Mouse (Mus musculus) midbrain, postnatal 0 days (tissue): ENCODE measurements at regions not wholly inside any gene's neighbourhood (a gene's known extent, or its start where the extent isn't known, plus 50 kb on each side); places are given as distances from the start of the nearest gene placed in this dataset.

ENCODE experiments used
- ATAC-seq: fragments of 200-750 bp; cut with Nextera tagmentation; 2 replicates; pipeline ENCODE4 v1.8.0; 2017; ENCODE audit warnings: moderate number of reproducible peaks, mild to moderate bottlenecking, moderate TSS enrichment, moderate library complexity; ENCODE audit not compliant: low FRiP score
- DNase-seq: peaks from one replicate; pipeline ENCODE4 v3.0.0-alpha.2; 2015; ENCODE audit warnings: low spot score
- H3K27ac ChIP-seq: fragments of 300-500 bp; sonication (generic); 2 replicates; pipeline ENCODE4 v1.5.1; 2014; ENCODE audit warnings: low read depth, mild to moderate bottlenecking, low read length, mixed read lengths
- H3K27me3 ChIP-seq: fragments of 300-500 bp; sonication (generic); 2 replicates; pipeline ENCODE4 v1.6.1; 2014; ENCODE audit warnings: low read length, control low read depth, mixed read lengths; ENCODE audit not compliant: insufficient read depth
- H3K36me3 ChIP-seq: fragments of 300-500 bp; sonication (generic); 2 replicates; pipeline ENCODE4 v1.6.1; 2014; ENCODE audit warnings: low read length, control low read depth, mixed read lengths; ENCODE audit not compliant: insufficient read depth
- H3K4me1 ChIP-seq: fragments of 300-500 bp; sonication (generic); 2 replicates; pipeline ENCODE4 v1.6.1; 2014; ENCODE audit warnings: mild to moderate bottlenecking, control low read depth, antibody characterized with exemption, low read length, mixed read lengths; ENCODE audit not compliant: insufficient read depth
- H3K4me2 ChIP-seq: fragments of 300-500 bp; sonication (generic); 2 replicates; pipeline ENCODE4 v1.6.1; 2014; ENCODE audit warnings: low read depth, mild to moderate bottlenecking, low read length, mixed read lengths; ENCODE audit not compliant: poor library complexity, severe bottlenecking
- H3K4me3 ChIP-seq: fragments of 300-500 bp; sonication (generic); 2 replicates; pipeline ENCODE4 v1.5.1; 2014; ENCODE audit warnings: low read depth, mild to moderate bottlenecking, low read length, moderate library complexity
- H3K9ac ChIP-seq: fragments of 300-500 bp; sonication (generic); replicated peaks from 2 replicates; pipeline ENCODE4 v1.6.1; 2014; ENCODE audit warnings: mild to moderate bottlenecking, low read length, moderate library complexity, mixed read lengths; ENCODE audit not compliant: poor library complexity, severe bottlenecking
- H3K9me3 ChIP-seq: fragments of 300-500 bp; sonication (generic); 2 replicates; pipeline ENCODE4 v1.6.1; 2016; ENCODE audit warnings: low read length, control low read depth
- CTCF ChIP-seq: IDR thresholded peaks from 2 replicates; pipeline ENCODE4 v1.5.1; 2016; ENCODE audit warnings: antibody characterized with exemption, mild to moderate bottlenecking
- WGBS: fragments of 180-500 bp; shearing (Covaris S2); extraction: QIAGEN DNeasy Blood & Tissue Kit; methylation state at CpG from one replicate; pipeline ENCODE4 v1.1.7; 2014; 5-methylcytosine and 5-hydroxymethylcytosine counted together

DNA sequence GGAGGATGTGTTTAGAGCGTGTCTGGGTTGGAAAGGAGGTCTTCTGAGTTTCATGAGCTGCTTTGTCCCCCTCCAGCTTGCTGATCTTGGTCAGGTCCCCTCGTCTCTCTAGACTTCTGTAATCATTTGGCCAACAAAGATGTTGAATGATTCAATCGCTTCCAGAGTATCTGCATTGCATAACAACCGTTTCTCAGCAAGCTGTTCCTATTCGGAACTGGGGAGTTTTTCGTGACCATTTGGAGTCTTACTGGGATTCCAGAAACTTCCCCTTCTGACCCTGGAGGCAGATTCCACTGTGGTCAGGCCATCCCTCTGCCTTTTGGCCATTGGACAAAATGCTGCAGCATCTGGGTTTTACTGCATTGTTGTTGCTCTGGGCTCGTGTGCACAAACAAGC is 93.4 kb upstream of the Cops8 start:
- DNase-seq (no peak), ATAC-seq (no peak)
- no peaks in the 10 kb centered on the region for H3K27me3 ChIP-seq
- no peak for TF ChIP-seq CTCF
- H3K4me3 ChIP-seq: no peak overlapping the region
- H3K36me3 ChIP-seq: no peaks in the 10 kb centered on the region
- H3K9me3 ChIP-seq: no peaks in the 10 kb centered on the region
- H3K27ac ChIP-seq: no peak overlapping the region
- no peak overlapping the region for H3K9ac ChIP-seq
- WGBS: 77% methylated on average over 7 of the region's 7 CpGs
- no peak overlapping the region for H3K4me2 ChIP-seq
- no peaks in the 10 kb centered on the region for H3K4me1 ChIP-seq

DNA sequence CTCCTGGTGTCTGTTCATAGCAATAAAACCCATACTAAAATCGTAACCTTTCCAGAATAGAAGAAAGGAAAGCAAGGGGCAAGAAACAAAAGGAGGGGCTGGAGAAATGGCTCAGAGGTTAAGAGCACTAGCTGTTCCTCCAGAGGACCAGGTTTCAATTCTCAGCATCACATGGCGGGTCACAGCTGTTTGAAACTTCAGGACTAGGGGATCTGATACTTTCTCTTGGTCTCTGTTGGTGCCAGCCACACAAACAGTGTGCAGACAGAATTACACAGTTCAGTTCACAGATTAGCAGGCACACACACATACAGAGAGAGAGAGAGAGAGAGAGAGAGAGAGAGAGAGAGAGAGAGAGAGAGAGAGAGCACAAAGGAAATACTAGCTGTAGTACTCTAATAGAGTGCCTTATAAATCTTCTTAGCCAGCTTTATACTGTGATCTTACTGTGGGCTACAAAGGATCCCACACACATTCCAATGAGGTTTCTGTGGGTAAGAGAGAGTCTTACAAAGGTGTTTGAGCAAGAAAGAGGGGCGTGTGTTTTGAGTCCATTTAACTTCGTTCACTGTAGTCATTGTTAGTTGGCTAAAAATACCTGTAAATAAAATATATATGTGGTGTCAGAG is 89.2 kb upstream of the Cops8 start:
- Histone ChIP-seq H3K4me1 (no peaks in the 10 kb centered on the region), H3K4me3 (no peak overlapping the region), H3K9ac (no peak overlapping the region), H3K4me2 (no peak overlapping the region), H3K27ac (no peak overlapping the region), H3K27me3 (no peaks in the 10 kb centered on the region), H3K9me3 (no peaks in the 10 kb centered on the region), H3K36me3 (no peaks in the 10 kb centered on the region)
- WGBS: 81% methylated on average over 4 of the region's 4 CpGs
- no peak for DNase-seq
- ATAC-seq: no peak
- TF ChIP-seq CTCF: no peak

DNA sequence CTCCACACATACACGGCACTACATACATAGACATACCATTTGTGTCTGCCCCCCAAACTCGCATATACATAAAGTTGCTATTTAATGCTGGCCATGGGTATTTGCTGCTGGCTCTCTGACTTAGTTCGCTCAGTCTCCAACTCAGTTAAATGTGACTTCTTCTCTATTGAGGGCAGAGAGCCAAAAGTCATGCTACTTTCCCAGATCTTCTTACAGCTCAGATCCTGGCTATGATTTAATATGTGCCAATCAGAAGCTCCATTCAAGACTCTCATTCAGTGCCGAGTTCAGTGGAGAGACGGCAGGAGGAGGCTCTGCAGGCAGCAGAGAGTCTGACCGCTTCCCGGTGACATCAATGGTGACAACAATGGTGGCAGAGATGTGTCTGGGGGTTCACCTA is 88.6 kb upstream of the Cops8 start:
- Histone ChIP-seq H3K27me3 (no peaks in the 10 kb centered on the region), H3K4me2 (no peak overlapping the region), H3K4me3 (no peak overlapping the region), H3K9me3 (no peaks in the 10 kb centered on the region), H3K4me1 (no peaks in the 10 kb centered on the region), H3K27ac (no peak overlapping the region), H3K9ac (no peak overlapping the region), H3K36me3 (no peaks in the 10 kb centered on the region)
- WGBS: 70% methylated on average over 7 of the region's 7 CpGs
- DNase-seq: peak; percentile 44
- no peak for ATAC-seq
- TF ChIP-seq CTCF: no peak

DNA sequence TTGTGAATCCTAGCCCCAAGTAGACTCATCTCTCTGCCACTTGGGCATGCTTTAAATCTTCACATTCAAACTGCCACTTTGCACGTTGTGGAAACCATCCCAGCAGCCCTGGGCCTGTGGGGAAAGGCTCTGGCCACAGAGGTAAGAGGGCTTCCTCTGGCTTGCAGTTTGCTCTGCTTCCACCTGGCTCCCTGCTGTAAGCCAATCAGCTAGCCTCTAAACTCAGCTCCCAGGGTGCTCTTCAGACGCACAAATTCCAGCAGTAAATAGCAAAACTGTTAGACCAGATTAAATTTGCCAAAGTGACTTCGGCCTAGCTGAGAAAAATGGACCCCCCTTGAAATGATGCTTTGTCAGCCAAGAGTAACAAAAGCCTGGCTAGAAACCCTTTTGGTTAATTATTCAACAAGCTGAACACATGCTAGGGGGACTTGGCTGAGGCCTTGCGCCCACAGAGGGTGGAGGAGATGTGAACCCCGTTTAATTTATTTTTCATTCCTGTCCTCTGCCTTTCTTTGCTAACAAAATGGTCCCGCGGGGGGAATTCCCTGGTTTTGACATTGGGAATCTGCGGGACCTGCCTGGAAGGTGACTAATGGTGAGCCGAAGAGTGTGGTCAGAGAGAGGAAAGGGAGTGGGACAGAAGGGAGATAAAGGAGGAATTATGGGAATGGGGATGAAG is 84.1 kb upstream of the Cops8 start:
- no peak overlapping the region for H3K27ac ChIP-seq
- no peaks in the 10 kb centered on the region for H3K9me3 ChIP-seq
- DNase-seq: no peak
- no peaks in the 10 kb centered on the region for H3K4me1 ChIP-seq
- TF ChIP-seq CTCF: no peak
- H3K36me3 ChIP-seq: no peaks in the 10 kb centered on the region
- H3K4me3 ChIP-seq: no peak overlapping the region
- H3K27me3 ChIP-seq: no peaks in the 10 kb centered on the region
- H3K4me2 ChIP-seq: no peak overlapping the region
- 55% methylated on average over 9 of the region's 9 CpGs for WGBS
- ATAC-seq: no peak
- H3K9ac ChIP-seq: no peak overlapping the region

DNA sequence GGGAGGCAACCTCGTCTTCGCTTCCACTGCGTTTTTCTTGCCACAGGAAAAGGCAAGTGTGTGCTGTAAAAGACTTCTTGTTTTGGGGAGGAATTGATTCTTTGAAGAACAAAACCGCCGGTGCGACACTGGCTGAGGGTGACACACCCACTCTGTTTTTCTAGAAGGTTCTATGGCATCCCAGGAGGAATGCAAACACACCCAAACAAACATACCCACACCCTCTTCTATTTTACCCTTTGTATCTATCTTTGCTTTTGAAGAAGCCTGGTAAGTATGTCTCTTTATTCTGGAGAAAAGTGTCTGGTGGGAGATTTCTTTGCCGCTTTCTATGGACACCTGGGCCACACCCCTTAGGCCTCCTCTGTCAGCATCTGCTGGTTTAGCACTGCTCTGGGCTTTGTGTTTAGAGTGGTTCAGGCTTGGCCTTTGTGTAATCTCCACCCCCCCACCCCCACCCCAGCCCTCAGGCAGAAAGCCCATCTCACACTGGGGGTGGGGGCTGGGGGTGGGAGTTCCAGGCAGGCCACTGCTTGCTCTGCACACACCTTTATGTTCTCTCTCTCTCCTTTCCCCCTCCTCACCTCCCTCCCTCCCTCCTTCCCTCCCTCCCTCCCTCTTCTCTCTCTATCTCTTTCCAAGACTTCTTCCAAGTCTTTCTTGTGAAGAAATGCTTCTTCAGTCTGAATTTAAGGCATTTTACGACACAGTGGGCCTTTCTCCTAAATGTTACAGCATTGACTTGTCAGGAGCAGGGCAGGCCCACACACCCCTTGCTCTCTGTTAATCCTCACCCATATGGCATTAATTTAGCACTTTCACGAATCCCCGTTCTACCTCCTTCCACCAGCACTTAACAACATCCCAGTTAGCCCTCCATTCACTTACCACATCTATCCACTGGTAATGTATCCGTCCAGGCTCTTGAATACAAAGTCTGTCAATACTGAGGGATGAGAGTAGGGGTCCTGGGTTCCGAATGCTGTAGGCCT is 83.2 kb upstream of the Cops8 start:
- DNase-seq (no peak), ATAC-seq (no peak)
- Histone ChIP-seq H3K27ac (no peak overlapping the region), H3K4me3 (no peak overlapping the region), H3K4me1 (no peaks in the 10 kb centered on the region), H3K36me3 (no peaks in the 10 kb centered on the region), H3K9ac (no peak overlapping the region), H3K4me2 (no peak overlapping the region), H3K27me3 (no peaks in the 10 kb centered on the region), H3K9me3 (no peaks in the 10 kb centered on the region)
- WGBS: 81% methylated on average over 12 of the region's 12 CpGs
- TF ChIP-seq CTCF: no peak

DNA sequence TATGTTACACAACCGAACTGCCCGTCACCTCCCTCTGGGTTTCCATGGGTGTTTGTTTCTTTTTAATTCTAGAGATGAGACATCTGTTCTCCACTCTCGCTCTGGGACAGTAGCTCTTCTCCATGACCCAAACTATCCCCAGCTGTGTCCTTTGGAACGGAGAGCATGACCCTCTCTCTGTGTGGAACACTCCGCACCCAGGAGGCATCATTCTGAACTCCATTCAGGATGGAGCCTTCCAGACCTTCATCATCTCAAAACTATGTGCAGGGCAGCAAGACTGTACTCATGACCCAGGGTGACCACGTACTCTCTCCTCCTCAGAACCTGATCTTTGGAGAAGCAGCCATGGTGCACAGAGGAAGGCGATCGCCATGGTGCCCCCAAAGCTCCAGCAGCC is 80.5 kb upstream of the Cops8 start:
- Histone ChIP-seq H3K4me3 (no peak overlapping the region), H3K27me3 (no peaks in the 10 kb centered on the region), H3K27ac (no peak overlapping the region), H3K9me3 (no peaks in the 10 kb centered on the region), H3K36me3 (no peaks in the 10 kb centered on the region), H3K4me2 (no peak overlapping the region), H3K9ac (no peak overlapping the region), H3K4me1 (no peaks in the 10 kb centered on the region)
- ATAC-seq (no peak), DNase-seq (no peak)
- 88% methylated on average over 8 of the region's 8 CpGs for WGBS
- no peak for TF ChIP-seq CTCF
